Mouse (Mus musculus): ENCODE measurements around the gene Cnbd2. TPM values are rescaled to one million over a fixed set of nuclear protein-coding genes. Genes with fewer than 3 reads are reported as not detected.

The Cnbd2 gene
- total and polyA plus RNA-seq, 3 experiments = 1.0 to 3.6 (median 3.0) TPM

DNA sequence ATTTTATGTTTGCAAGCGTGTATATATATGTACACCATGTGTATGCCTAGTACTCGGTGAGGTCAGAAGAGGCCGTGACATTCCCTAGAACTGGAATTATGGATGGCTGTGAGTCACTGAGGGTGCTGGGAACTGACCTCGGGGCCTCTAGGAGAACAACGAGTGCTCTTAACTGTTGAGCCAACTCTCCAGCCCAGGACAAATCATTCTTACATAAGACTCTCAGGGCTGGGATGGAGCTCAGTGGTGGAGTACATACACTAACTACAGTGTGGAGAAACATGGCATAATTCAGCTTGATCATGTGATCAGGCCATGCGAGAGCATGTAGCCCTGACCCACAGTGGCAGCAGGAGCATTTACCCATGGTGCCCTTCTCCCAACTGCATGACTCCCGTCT lies 85.9 kb downstream of the Cnbd2 start:
- H3K9ac ChIP-seq (ENCODE audit: insufficient read depth, low read depth) = no peak overlapping the region
- no peak for DNase-seq (ENCODE audit: extremely low read depth)
- TF ChIP-seq RCOR1 (conservative IDR thresholded peaks at IDR 0.05; ENCODE audit: low read depth, low read length) (no peak), POLR2AphosphoS2 (IDR thresholded peaks at IDR 0.05; ENCODE audit: low read depth, low read length) (no peak), SMC3 (IDR thresholded peaks at IDR 0.05; ENCODE audit: low read depth, low read length) (no peak), JUND (conservative IDR thresholded peaks at IDR 0.05; ENCODE audit: low read depth, low read length) (no peak), POLR2A (IDR thresholded peaks at IDR 0.05; ENCODE audit: low read depth, low read length) (no peak), ZNF384 (IDR thresholded peaks at IDR 0.05; ENCODE audit: low read depth, low read length) (no peak), ZKSCAN1 (IDR thresholded peaks at IDR 0.05; ENCODE audit: borderline replicate concordance, low read depth, low read length) (no peak), MAZ (IDR thresholded peaks at IDR 0.05; ENCODE audit: low read depth, low read length) (no peak), EP300 (IDR thresholded peaks at IDR 0.05; ENCODE audit: low read length) (no peak), UBTF (IDR thresholded peaks at IDR 0.05; ENCODE audit: low read depth, low read length) (no peak), BHLHE40 (IDR thresholded peaks at IDR 0.05; ENCODE audit: low read depth, low read length) (no peak), PAX5 (IDR thresholded peaks at IDR 0.05; ENCODE audit: low read length) (no peak), RAD21 (IDR thresholded peaks at IDR 0.05; ENCODE audit: low read depth, low read length) (no peak), MEF2A (IDR thresholded peaks at IDR 0.05; ENCODE audit: borderline replicate concordance, low read depth, low read length) (no peak), ZMIZ1 (IDR thresholded peaks at IDR 0.05; ENCODE audit: low read depth, low read length) (no peak), NELFE (IDR thresholded peaks at IDR 0.05; ENCODE audit: low read depth, low read length) (no peak), USF2 (conservative IDR thresholded peaks at IDR 0.05; ENCODE audit: low read depth, low read length) (no peak), USF1 (IDR thresholded peaks at IDR 0.05; ENCODE audit: low read depth, low read length) (no peak), ETS1 (conservative IDR thresholded peaks at IDR 0.05; ENCODE audit: low read depth, low read length) (no peak), E2F4 (IDR thresholded peaks at IDR 0.05; ENCODE audit: insufficient replicate concordance, low read depth, low read length) (no peak)
- peaks cover 3% of the 10 kb centered on the region for H3K9me3 ChIP-seq (replicated peaks; ENCODE audit: low read length)
- no peaks in the 10 kb centered on the region for H3K79me2 ChIP-seq (replicated peaks; ENCODE audit: control insufficient read depth, extremely low read depth, insufficient read depth, poor library complexity, severe bottlenecking)
- no peak overlapping the region for H3K27ac ChIP-seq (ENCODE audit: insufficient read depth, low read depth)
- dilution Hi-C loops (cut with MboI; ENCODE audit: extremely low pct_ligation_motif_present, extremely low pct_unique_long_range_greater_than_20kb, low sequenced_read_pairs) = no loop called here
- H3K4me2 ChIP-seq (ENCODE audit: insufficient read depth, low read depth, poor library complexity, severe bottlenecking) = no peak overlapping the region
- peaks cover 19% of the 10 kb centered on the region for H3K27me3 ChIP-seq (replicated peaks)
- peaks cover 12 to 20% of the 10 kb centered on the region in 2 experiments for H3K4me1 ChIP-seq (ENCODE audit: control insufficient read depth in 1 of 2, insufficient read depth in 2 of 2)
- in situ Hi-C loops (cut with MboI; ENCODE audit: low pct_ligation_motif_present, low pct_unique_long_range_greater_than_20kb, low sequenced_read_pairs) = no loop called here
- H3K36me3 ChIP-seq (replicated peaks in 1 of 2; ENCODE audit: control insufficient read depth in 1 of 2, insufficient read depth in 1 of 2, low read length in 1 of 2) = no peaks in the 10 kb centered on the region
- H3K4me3 ChIP-seq (replicated peaks in 1 of 3; ENCODE audit: low read depth in 2 of 3, low read length in 2 of 3, poor library complexity in 1 of 3) = no peak overlapping the region

DNA sequence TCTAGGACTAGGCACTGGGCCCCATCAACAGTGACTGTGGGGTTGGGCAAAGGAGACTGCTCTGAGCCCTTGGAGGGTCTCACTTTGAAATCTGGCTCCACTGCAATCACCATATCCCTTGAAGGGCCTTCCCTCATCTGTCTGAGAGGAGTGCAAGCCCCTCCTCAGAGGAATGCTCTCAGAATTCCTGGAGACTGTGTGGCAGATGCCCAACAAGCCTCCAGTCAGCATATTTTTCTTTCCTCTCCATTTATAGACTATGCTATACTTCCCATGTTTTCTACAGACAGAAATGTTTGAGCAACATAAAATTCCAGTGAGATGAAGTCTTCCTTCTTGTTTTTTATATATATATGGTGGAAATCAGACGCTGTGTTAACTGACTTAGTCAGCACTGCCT lies 87.4 kb downstream of the Cnbd2 start:
- no peak overlapping the region for H3K4me3 ChIP-seq (replicated peaks in 1 of 3; ENCODE audit: low read depth in 2 of 3, low read length in 2 of 3, poor library complexity in 1 of 3)
- no peaks in the 10 kb centered on the region for H3K9me3 ChIP-seq (replicated peaks; ENCODE audit: low read length)
- no peak overlapping the region for H3K9ac ChIP-seq (ENCODE audit: insufficient read depth, low read depth)
- H3K36me3 ChIP-seq (replicated peaks in 1 of 2; ENCODE audit: control insufficient read depth in 1 of 2, insufficient read depth in 1 of 2, low read length in 1 of 2) = no peaks in the 10 kb centered on the region
- H3K27me3 ChIP-seq (replicated peaks) = peaks cover 29% of the 10 kb centered on the region
- no peak for DNase-seq (ENCODE audit: extremely low read depth)
- H3K79me2 ChIP-seq (replicated peaks; ENCODE audit: control insufficient read depth, extremely low read depth, insufficient read depth, poor library complexity, severe bottlenecking) = no peaks in the 10 kb centered on the region
- no peak for TF ChIP-seq TCF12 (IDR thresholded peaks at IDR 0.05; ENCODE audit: low read depth, low read length)
- H3K4me2 ChIP-seq (ENCODE audit: insufficient read depth, low read depth, poor library complexity, severe bottlenecking) = no peak overlapping the region
- in situ Hi-C loops (cut with MboI; ENCODE audit: low pct_ligation_motif_present, low pct_unique_long_range_greater_than_20kb, low sequenced_read_pairs) = no loop called here
- dilution Hi-C loops (cut with MboI; ENCODE audit: extremely low pct_ligation_motif_present, extremely low pct_unique_long_range_greater_than_20kb, low sequenced_read_pairs) = no loop called here
- peaks cover 8 to 14% of the 10 kb centered on the region in 2 experiments for H3K4me1 ChIP-seq (ENCODE audit: control insufficient read depth in 1 of 2, insufficient read depth in 2 of 2)
- no peak overlapping the region for H3K27ac ChIP-seq (ENCODE audit: insufficient read depth, low read depth)
